Mouse (Mus musculus) hindbrain, postnatal 0 days (tissue): ENCODE data around the gene Gas6. TPM values are rescaled to one million over a fixed set of nuclear protein-coding genes. Genes with fewer than 3 reads are reported as not detected.

Source experiments
- ATAC-seq: fragments of 200-750 bp; cut with Nextera tagmentation; 2 replicates; pipeline ENCODE4 v1.8.0; 2017; ENCODE audit warnings: mild to moderate bottlenecking, moderate TSS enrichment, moderate library complexity
- DNase-seq: peaks from one replicate; pipeline ENCODE4 v3.0.0-alpha.2; 2015; ENCODE audit warnings: low spot score
- H3K27ac ChIP-seq: fragments of 300-500 bp; sonication (generic); 2 replicates; pipeline ENCODE4 v1.5.1; 2014; ENCODE audit warnings: mild to moderate bottlenecking
- H3K27me3 ChIP-seq: fragments of 300-500 bp; sonication (generic); 2 replicates; pipeline ENCODE4 v1.6.1; 2014; ENCODE audit warnings: low read length, mixed read lengths; ENCODE audit not compliant: insufficient read depth
- H3K36me3 ChIP-seq: fragments of 300-500 bp; sonication (generic); 2 replicates; pipeline ENCODE4 v1.6.1; 2014; ENCODE audit warnings: low read length, mixed read lengths; ENCODE audit not compliant: insufficient read depth
- H3K4me1 ChIP-seq: fragments of 300-500 bp; sonication (generic); 2 replicates; pipeline ENCODE4 v1.6.1; 2014; ENCODE audit warnings: antibody characterized with exemption, low read length, mixed read lengths; ENCODE audit not compliant: insufficient read depth
- H3K4me2 ChIP-seq: fragments of 300-500 bp; sonication (generic); 2 replicates; pipeline ENCODE4 v1.6.1; 2014; ENCODE audit warnings: low read depth, mild to moderate bottlenecking, low read length, moderate library complexity, mixed read lengths
- H3K4me3 ChIP-seq: fragments of 300-500 bp; sonication (generic); 2 replicates; pipeline ENCODE4 v1.5.1; 2014; ENCODE audit warnings: low read length
- H3K9ac ChIP-seq: fragments of 300-500 bp; sonication (generic); replicated peaks from 2 replicates; pipeline ENCODE4 v1.6.1; 2014; ENCODE audit warnings: mild to moderate bottlenecking, low read length, moderate library complexity, mixed read lengths
- H3K9me3 ChIP-seq: fragments of 300-500 bp; sonication (generic); 2 replicates; pipeline ENCODE4 v1.6.1; 2016; ENCODE audit warnings: low read length, mixed read lengths
- CTCF ChIP-seq: IDR thresholded peaks from 2 replicates; pipeline ENCODE4 v1.5.1; 2016; ENCODE audit warnings: antibody characterized with exemption, control low read depth, low read depth
- WGBS: fragments of 180-500 bp; shearing (Covaris S2); extraction: QIAGEN DNeasy Blood & Tissue Kit; methylation state at CpG from one replicate; pipeline ENCODE4 v1.1.7; 2014; 5-methylcytosine and 5-hydroxymethylcytosine counted together
- polyA plus RNA-seq: library from polyadenylated mRNA; unstranded; fragments of >200 nt; fragmentation: Nextera tagmentation; extraction: Ambion mirVana; gene quantifications from 2 replicates; pipeline ENCODE4 v1.2.1, GENCODE M21; 2015
- total RNA-seq: library from RNA; depleted of rRNA; stranded (reverse); fragments of >200 nt; gene quantifications from 2 replicates; pipeline ENCODE4 v1.2.3, GENCODE M21; 2014

The Gas6 gene
- total and polyA plus RNA-seq, 2 experiments from 2014 or later = 78.4 to 89.0 TPM

GRCm38 (mm10) chr8:13434889-13435288 is 59.4 kb downstream of the Gas6 start, which contains the start of gene Tmem255b:
Gene Tmem255b (plus strand): TSS chr8:13435189.
- H3K4me1 ChIP-seq = no peaks in the 10 kb centered on the region
- no peak within 1 kb of the TSS for H3K9ac ChIP-seq
- ATAC-seq (no peak), DNase-seq (no peak)
- H3K27me3 ChIP-seq = peaks cover 16% of the 10 kb centered on the region; the same call in 1 of the 2 replicates
- no peak within 1 kb of the TSS for H3K27ac ChIP-seq
- H3K36me3 ChIP-seq = no peaks in the 10 kb centered on the region
- WGBS = 19% methylated on average over 10 of the region's 10 CpGs
- H3K4me3 ChIP-seq = peak within 1 kb of the TSS; percentile 8
- no peaks in the 10 kb centered on the region for H3K9me3 ChIP-seq
- H3K4me2 ChIP-seq = peak within 1 kb of the TSS; percentile 21; the same call in 1 of the 2 replicates
- TF ChIP-seq CTCF = no peak

DNA sequence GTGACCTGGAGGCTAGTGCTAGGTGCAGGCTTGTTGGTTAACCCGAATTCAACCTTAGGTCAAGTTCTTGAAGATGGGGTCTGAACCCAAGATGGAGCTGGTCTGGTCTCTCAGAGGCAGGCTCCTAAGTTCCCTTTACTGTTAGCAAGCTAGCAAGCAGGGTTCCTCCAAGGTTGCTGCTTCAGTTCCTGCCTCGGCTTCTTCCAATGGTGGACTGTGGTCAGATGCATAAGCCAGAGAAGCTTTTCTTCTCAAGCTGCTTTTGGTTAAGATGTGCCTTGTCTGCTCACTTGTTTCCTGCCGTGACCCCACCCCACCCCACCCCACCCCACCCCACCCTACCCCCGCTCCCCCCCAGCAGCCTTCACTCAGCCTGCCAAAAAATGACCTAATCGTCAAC is 61.2 kb downstream of the Gas6 start:
- ATAC-seq (no peak), DNase-seq (no peak)
- TF ChIP-seq CTCF = no peak
- H3K4me3 ChIP-seq = no peak overlapping the region
- H3K27ac ChIP-seq = no peak overlapping the region
- no peak overlapping the region for H3K9ac ChIP-seq
- peaks cover 16% of the 10 kb centered on the region; the same call in 1 of the 2 replicates for H3K27me3 ChIP-seq
- no peaks in the 10 kb centered on the region for H3K4me1 ChIP-seq
- 90% methylated on average over 5 of the region's 5 CpGs for WGBS
- no peak overlapping the region for H3K4me2 ChIP-seq
- no peaks in the 10 kb centered on the region for H3K9me3 ChIP-seq
- H3K36me3 ChIP-seq = no peaks in the 10 kb centered on the region

DNA sequence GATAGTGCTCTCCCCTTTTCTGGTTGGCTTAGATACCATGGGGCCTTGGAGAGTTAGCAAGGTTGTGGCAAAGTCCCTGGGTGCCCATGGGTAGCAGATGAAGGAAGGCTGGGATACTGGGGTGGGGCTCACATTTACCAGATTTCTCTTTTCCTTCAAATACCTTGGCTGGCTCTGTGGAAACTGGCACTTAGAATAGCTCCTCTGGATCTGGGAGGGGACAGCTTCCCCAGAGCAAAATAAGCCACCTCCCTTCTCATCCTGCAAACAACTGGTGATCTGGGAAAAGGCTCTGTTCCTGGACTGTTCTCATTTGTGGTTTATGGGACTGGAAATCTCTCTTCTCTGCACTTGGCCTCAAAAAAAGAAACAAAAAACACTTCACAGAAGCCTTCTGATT is 63.4 kb downstream of the Gas6 start:
- Histone ChIP-seq H3K4me3 (no peak overlapping the region), H3K36me3 (no peaks in the 10 kb centered on the region), H3K27ac (no peak overlapping the region), H3K4me1 (no peaks in the 10 kb centered on the region), H3K9me3 (no peaks in the 10 kb centered on the region), H3K9ac (no peak overlapping the region), H3K4me2 (no peak overlapping the region), H3K27me3 (0 out of 2 replicates have a peak, but pooled peaks cover 4% of the 10 kb centered on the region)
- DNase-seq (no peak), ATAC-seq (no peak)
- TF ChIP-seq CTCF = no peak

DNA sequence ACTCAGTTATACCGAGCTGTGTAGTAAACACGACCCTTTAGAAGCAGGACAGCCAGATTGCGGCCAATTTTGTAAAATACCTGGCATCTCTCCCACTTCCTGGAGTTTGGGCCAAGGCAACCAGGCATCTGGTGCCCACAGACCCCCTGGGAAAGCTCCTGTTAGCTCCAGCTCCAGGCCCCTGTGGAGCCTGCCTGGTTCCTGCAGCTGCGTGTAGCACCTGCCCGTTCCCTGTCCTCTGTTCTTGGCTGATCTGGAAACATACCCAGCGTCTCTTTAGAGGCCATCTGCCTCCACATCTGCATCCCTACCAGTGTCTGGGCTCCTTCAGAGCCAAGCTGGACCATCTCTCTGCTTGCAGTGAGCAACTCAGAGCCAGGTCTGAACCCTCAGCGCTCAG is 63.9 kb downstream of the Gas6 start:
- peak; percentile 53 for DNase-seq
- no peak overlapping the region for H3K4me2 ChIP-seq
- no peak overlapping the region for H3K4me3 ChIP-seq
- no peaks in the 10 kb centered on the region for H3K4me1 ChIP-seq
- no peak overlapping the region for H3K9ac ChIP-seq
- WGBS = 42% methylated on average over 7 of the region's 7 CpGs
- H3K27me3 ChIP-seq = no peaks in the 10 kb centered on the region
- no peak overlapping the region for H3K27ac ChIP-seq
- peak; percentile 77 for ATAC-seq
- H3K36me3 ChIP-seq = no peaks in the 10 kb centered on the region
- no peak for TF ChIP-seq CTCF
- H3K9me3 ChIP-seq = no peaks in the 10 kb centered on the region

DNA sequence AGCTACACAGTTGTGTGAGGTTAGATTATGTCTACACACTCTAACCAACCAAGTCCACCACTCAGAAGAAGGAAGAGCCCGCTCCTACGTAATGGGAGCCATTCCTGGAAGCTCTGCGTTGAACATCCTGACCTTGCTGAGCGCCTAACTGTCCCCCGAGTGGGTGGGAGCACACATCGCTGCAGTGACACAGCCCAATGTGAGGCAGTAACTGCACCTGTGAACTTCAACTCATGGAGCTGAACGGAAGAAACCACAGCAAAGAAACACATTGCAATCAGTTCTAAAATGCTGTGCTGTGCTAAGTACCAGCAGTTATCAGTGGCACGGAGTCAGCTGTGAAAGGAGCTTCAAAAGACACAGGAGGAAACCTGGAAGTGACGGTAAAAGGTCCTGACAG is 66.1 kb downstream of the Gas6 start:
- WGBS = 83% methylated on average over 9 of the region's 9 CpGs
- no peak for DNase-seq

DNA sequence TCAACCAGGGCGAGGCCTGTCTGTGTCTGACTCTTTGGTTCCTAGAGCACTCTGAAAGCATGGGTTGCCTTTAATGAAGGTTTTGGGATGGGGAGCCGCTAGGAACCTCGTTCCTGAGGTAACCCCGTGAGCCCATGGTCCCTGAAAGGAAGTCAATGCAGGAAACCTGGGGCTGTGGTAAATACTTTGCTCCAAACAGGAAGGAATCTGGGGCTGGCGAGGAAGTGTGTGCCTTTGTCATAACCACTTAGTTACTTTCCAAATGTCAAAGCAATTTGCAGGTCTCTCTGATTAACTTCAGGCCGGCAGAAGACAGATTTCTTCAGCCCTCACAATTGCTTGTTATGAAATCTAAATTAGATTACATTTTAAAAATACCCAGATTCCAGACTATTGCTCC is 66.9 kb downstream of the Gas6 start:
- Histone ChIP-seq H3K4me2 (no peak overlapping the region), H3K4me3 (no peak overlapping the region), H3K4me1 (no peaks in the 10 kb centered on the region), H3K27ac (no peak overlapping the region), H3K27me3 (no peaks in the 10 kb centered on the region), H3K36me3 (no peaks in the 10 kb centered on the region), H3K9ac (no peak overlapping the region), H3K9me3 (no peaks in the 10 kb centered on the region)
- no peak for DNase-seq
- no peak for ATAC-seq
- 78% methylated on average over 6 of the region's 6 CpGs for WGBS
- TF ChIP-seq CTCF = no peak

More for the DNA sequence above, 66.1 kb downstream of the Gas6 start:
- no peaks in the 10 kb centered on the region for H3K4me1 ChIP-seq
- no peak overlapping the region for H3K4me2 ChIP-seq
- no peak for ATAC-seq
- H3K27ac ChIP-seq = no peak overlapping the region
- no peaks in the 10 kb centered on the region for H3K9me3 ChIP-seq
- H3K27me3 ChIP-seq = no peaks in the 10 kb centered on the region
- TF ChIP-seq CTCF = no peak
- no peak overlapping the region for H3K9ac ChIP-seq
- no peaks in the 10 kb centered on the region for H3K36me3 ChIP-seq
- no peak overlapping the region for H3K4me3 ChIP-seq

- Histone ChIP-seq H3K9me3 (no peaks in the 10 kb centered on the region), H3K4me3 (no peak overlapping the region), H3K4me2 (no peak overlapping the region), H3K27ac (no peak overlapping the region), H3K9ac (no peak overlapping the region), H3K36me3 (no peaks in the 10 kb centered on the region), H3K4me1 (no peaks in the 10 kb centered on the region), H3K27me3 (no peaks in the 10 kb centered on the region)
- no peak for DNase-seq
- 78% methylated on average over 6 of the region's 6 CpGs for WGBS
- TF ChIP-seq CTCF = no peak
- no peak for ATAC-seq
These were observed 73.3 kb downstream of the Gas6 start for GRCm38 (mm10) chr8:13420970-13421369.
